Mouse (Mus musculus): Measurements from ENCODE around the gene Hnrnpll. TPM values are rescaled to one million over a fixed set of nuclear protein-coding genes. Genes with fewer than 3 reads are reported as not detected.

The Hnrnpll gene
- polyA plus RNA-seq, 1 experiment from 2014 or later = 65.6 TPM

DNA sequence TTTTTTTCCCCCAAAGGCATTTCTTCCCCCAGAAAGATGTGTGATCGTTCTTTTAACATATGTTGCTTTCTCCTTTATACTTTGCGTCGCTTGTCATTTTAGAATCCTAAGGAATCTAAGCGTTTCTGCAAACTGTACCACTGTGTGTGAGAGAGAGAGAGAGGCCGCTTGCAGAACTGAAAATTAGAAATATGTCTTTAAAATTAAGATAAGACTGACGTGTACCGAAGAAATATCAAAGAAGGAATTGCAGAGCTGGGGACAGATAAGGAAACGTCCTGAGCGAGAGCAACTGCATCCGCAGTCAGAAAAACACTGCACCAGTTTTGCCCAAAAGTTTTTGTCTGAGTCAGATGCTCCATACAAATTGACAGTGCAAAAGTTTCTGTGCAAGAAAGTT lies 1.3 kb upstream of the Hnrnpll start:
- 75% methylated on average over 10 of the region's 10 CpGs for WGBS
- Histone ChIP-seq H3K27me3 (ENCODE audit: control insufficient read depth, insufficient read depth, low read length) (no peaks in the 10 kb centered on the region), H3K36me3 (ENCODE audit: control insufficient read depth, insufficient read depth, low read length) (no peaks in the 10 kb centered on the region), H3K9me3 (ENCODE audit: control insufficient read depth, low read depth, low read length) (no peaks in the 10 kb centered on the region), H3K4me1 (ENCODE audit: control insufficient read depth, insufficient read depth, low read length) (peaks cover 12% of the 10 kb centered on the region; the same call in 1 of the 2 replicates), H3K4me3 (ENCODE audit: low read depth, low read length) (no peak overlapping the region; the same call in 1 of the 2 replicates), H3K4me2 (replicated peaks; ENCODE audit: low read depth, low read length) (no peak overlapping the region), H3K27ac (ENCODE audit: low read length) (no peak overlapping the region), H3K9ac (replicated peaks; ENCODE audit: low read depth, low read length) (no peak overlapping the region)
- no peak for ATAC-seq (ENCODE audit: insufficient number of reproducible peaks, insufficient read depth, low FRiP score, low read depth)

DNA sequence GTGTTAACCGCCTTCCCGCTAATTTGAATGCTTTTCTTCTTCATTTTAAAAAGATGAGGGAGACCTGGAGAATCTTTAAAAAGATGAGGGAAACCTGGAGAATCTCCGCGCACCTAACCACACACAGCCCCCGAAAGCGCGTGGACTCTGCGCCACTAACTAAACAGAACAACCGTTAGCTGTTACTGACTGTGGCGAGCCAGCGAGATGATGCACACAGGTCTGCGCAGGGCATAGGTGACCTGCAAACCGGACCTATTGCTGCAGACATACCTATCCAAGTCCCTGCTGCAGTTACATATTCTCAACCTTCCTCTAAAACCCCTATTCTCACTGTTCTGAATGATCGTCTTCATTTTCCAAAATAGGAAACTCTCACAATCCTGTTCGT lies 481 bp upstream of the Hnrnpll start:
- H3K4me3 ChIP-seq (ENCODE audit: low read depth, low read length) = peak overlapping the region; percentile 97
- H3K27me3 ChIP-seq (ENCODE audit: control insufficient read depth, insufficient read depth, low read length) = no peaks in the 10 kb centered on the region
- H3K4me2 ChIP-seq (replicated peaks; ENCODE audit: low read depth, low read length) = peak overlapping the region; percentile 72
- peak overlapping the region; percentile 100 for H3K27ac ChIP-seq (ENCODE audit: low read length)
- H3K4me1 ChIP-seq (ENCODE audit: control insufficient read depth, insufficient read depth, low read length) = peaks cover 12% of the 10 kb centered on the region; the same call in 1 of the 2 replicates
- H3K9ac ChIP-seq (replicated peaks; ENCODE audit: low read depth, low read length) = peak overlapping the region; percentile 98
- no peak for ATAC-seq (ENCODE audit: insufficient number of reproducible peaks, insufficient read depth, low FRiP score, low read depth)
- no peaks in the 10 kb centered on the region; the same call in 1 of the 2 replicates for H3K36me3 ChIP-seq (ENCODE audit: control insufficient read depth, insufficient read depth, low read length)
- no peaks in the 10 kb centered on the region for H3K9me3 ChIP-seq (ENCODE audit: control insufficient read depth, low read depth, low read length)
- WGBS = 1% methylated on average over 15 of the region's 15 CpGs

DNA sequence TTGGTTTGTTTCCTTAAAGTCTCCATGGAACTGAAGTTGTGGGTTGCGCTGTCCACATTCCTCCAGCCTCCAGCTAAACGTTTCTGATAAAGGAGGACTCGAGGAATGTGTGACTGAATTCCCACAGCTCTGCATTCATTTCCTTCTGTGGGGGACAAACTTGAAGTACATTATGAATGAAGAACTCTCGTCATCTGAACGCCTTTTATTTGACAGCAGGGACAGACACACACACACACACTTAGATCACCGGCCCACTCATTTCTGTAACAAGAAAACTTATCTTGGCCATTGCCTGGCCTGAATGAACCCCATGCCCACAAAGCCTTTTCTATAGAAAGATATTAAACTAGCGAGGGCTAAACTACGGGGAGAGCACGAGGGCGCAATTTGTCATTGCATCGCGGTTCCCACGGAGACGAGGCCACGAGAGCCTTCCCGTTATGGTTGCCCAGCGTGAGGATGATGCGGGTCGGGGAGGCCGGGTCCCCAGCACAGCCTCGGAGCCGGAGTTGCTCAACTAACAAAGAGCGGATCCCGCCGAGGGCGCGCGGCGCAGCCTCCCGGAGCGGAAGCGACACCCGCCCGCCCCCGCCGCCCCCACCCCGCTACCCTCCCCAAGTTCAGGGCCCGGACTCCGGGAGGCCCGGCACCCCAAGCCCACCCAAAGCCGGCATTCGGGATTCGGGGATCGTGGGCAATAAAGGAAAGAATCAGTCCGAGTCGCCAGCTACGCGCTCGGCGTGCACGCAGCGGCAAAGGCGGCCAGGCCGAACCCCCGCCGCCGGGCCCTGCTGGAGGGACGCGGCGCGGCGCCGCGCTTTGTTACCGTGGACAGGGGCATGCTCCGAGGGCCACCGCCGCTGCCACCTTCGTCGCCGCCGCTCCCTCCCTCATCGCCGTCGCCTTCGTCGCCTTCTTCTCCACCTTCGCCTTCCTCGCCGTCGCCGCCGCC lies 1.0 kb downstream of the Hnrnpll start:
- Histone ChIP-seq H3K27me3 (ENCODE audit: control insufficient read depth, insufficient read depth, low read length) (no peaks in the 10 kb centered on the region), H3K9me3 (ENCODE audit: control insufficient read depth, low read depth, low read length) (no peaks in the 10 kb centered on the region), H3K27ac (ENCODE audit: low read length) (peak overlapping the region; percentile 100), H3K4me2 (replicated peaks; ENCODE audit: low read depth, low read length) (peak overlapping the region; percentile 85), H3K36me3 (ENCODE audit: control insufficient read depth, insufficient read depth, low read length) (no peaks in the 10 kb centered on the region; the same call in 1 of the 2 replicates), H3K9ac (replicated peaks; ENCODE audit: low read depth, low read length) (peak overlapping the region; percentile 98), H3K4me3 (ENCODE audit: low read depth, low read length) (peak overlapping the region; percentile 97), H3K4me1 (ENCODE audit: control insufficient read depth, insufficient read depth, low read length) (peaks cover 12% of the 10 kb centered on the region; the same call in 1 of the 2 replicates)
- under 1% methylated on average over 81 of the region's 83 CpGs for WGBS
- ATAC-seq (ENCODE audit: insufficient number of reproducible peaks, insufficient read depth, low FRiP score, low read depth) = no peak

DNA sequence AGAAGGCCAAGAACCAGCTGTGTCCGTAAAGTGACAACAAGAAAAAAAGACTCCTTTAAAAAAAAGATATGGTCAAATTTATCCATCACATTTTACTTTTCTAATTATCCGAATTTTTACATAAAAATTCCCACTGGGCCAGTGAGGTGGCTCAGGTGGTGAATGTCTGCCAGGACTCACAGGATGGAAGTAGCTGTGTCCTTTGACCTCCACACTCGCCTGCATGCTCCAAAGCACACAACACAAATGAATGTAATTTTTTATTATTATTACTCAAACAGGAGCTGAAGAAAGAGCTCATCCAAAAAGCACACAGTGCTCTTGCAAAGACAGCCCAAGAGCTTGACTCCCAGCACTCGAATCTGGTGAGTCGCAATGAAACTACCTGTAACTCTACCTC lies 2.0 kb downstream of the Hnrnpll start:
- Histone ChIP-seq H3K4me2 (replicated peaks; ENCODE audit: low read depth, low read length) (peak overlapping the region; percentile 85), H3K9ac (replicated peaks; ENCODE audit: low read depth, low read length) (peak overlapping the region; percentile 98; the same call in 1 of the 2 replicates), H3K9me3 (ENCODE audit: control insufficient read depth, low read depth, low read length) (no peaks in the 10 kb centered on the region), H3K27ac (ENCODE audit: low read length) (no peak overlapping the region), H3K4me1 (ENCODE audit: control insufficient read depth, insufficient read depth, low read length) (peaks cover 12% of the 10 kb centered on the region; the same call in 1 of the 2 replicates), H3K27me3 (ENCODE audit: control insufficient read depth, insufficient read depth, low read length) (no peaks in the 10 kb centered on the region), H3K4me3 (ENCODE audit: low read depth, low read length) (peak overlapping the region; percentile 97), H3K36me3 (ENCODE audit: control insufficient read depth, insufficient read depth, low read length) (no peaks in the 10 kb centered on the region; the same call in 1 of the 2 replicates)
- 10% methylated on average over 5 of the region's 5 CpGs for WGBS
- no peak for ATAC-seq (ENCODE audit: insufficient number of reproducible peaks, insufficient read depth, low FRiP score, low read depth)

DNA sequence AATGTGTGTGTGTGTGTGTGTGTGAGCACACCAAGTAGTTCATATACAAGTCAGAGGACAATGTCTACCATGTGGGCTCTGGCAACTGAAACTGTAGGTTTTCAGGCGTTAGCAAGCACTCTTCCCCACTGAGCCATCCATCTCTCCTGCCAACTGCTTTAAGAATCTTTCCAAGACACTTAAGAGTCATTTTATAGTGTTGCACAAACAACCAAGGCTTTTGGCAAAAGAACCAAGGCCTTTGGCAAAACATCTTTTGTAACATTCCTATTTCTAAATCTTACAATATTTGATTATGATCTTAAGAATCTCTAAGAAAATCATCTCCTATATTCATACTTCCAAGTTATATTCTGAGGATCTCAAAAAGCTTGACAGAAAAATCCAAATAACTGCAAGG lies 2.4 kb downstream of the Hnrnpll start:
- Histone ChIP-seq H3K27me3 (ENCODE audit: control insufficient read depth, insufficient read depth, low read length) (no peaks in the 10 kb centered on the region), H3K4me3 (ENCODE audit: low read depth, low read length) (peak overlapping the region; percentile 97), H3K4me1 (ENCODE audit: control insufficient read depth, insufficient read depth, low read length) (peaks cover 12% of the 10 kb centered on the region; the same call in 1 of the 2 replicates), H3K9me3 (ENCODE audit: control insufficient read depth, low read depth, low read length) (no peaks in the 10 kb centered on the region), H3K36me3 (ENCODE audit: control insufficient read depth, insufficient read depth, low read length) (no peaks in the 10 kb centered on the region; the same call in 1 of the 2 replicates), H3K9ac (replicated peaks; ENCODE audit: low read depth, low read length) (0 out of 2 replicates have a peak overlapping the region, but pooled peaks have one; percentile 98), H3K4me2 (replicated peaks; ENCODE audit: low read depth, low read length) (peak overlapping the region; percentile 85), H3K27ac (ENCODE audit: low read length) (no peak overlapping the region)
- WGBS = 0% methylated on average over 1 of the region's 1 CpGs
- no peak for ATAC-seq (ENCODE audit: insufficient number of reproducible peaks, insufficient read depth, low FRiP score, low read depth)

DNA sequence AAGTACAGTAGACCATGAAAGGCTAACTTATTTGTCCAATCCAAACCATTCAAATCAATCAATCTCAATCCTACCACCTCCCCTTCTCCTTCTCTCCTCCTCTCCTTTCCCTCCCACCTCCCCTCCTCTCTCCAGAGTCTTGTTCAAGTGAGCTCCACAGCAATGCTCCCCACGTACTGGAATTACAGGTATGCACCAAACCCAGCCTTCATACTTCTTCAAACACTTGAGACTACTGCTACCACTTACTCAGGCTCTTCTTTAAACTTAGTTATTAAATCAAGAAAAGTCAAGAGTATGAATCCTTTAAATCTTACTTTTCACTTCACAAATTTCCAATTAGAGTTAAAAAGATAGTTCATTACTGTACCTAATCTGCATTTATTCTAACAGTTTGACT lies 3.6 kb downstream of the Hnrnpll start:
- no peak overlapping the region for H3K9ac ChIP-seq (replicated peaks; ENCODE audit: low read depth, low read length)
- H3K9me3 ChIP-seq (ENCODE audit: control insufficient read depth, low read depth, low read length) = no peaks in the 10 kb centered on the region
- H3K4me1 ChIP-seq (ENCODE audit: control insufficient read depth, insufficient read depth, low read length) = peaks cover 12% of the 10 kb centered on the region; the same call in 1 of the 2 replicates
- ATAC-seq (ENCODE audit: insufficient number of reproducible peaks, insufficient read depth, low FRiP score, low read depth) = no peak
- no peak overlapping the region for H3K4me2 ChIP-seq (replicated peaks; ENCODE audit: low read depth, low read length)
- no peaks in the 10 kb centered on the region; the same call in 1 of the 2 replicates for H3K36me3 ChIP-seq (ENCODE audit: control insufficient read depth, insufficient read depth, low read length)
- H3K27ac ChIP-seq (ENCODE audit: low read length) = no peak overlapping the region
- H3K4me3 ChIP-seq (ENCODE audit: low read depth, low read length) = no peak overlapping the region
- no peaks in the 10 kb centered on the region for H3K27me3 ChIP-seq (ENCODE audit: control insufficient read depth, insufficient read depth, low read length)
- 25% methylated on average over 1 of the region's 1 CpGs for WGBS

DNA sequence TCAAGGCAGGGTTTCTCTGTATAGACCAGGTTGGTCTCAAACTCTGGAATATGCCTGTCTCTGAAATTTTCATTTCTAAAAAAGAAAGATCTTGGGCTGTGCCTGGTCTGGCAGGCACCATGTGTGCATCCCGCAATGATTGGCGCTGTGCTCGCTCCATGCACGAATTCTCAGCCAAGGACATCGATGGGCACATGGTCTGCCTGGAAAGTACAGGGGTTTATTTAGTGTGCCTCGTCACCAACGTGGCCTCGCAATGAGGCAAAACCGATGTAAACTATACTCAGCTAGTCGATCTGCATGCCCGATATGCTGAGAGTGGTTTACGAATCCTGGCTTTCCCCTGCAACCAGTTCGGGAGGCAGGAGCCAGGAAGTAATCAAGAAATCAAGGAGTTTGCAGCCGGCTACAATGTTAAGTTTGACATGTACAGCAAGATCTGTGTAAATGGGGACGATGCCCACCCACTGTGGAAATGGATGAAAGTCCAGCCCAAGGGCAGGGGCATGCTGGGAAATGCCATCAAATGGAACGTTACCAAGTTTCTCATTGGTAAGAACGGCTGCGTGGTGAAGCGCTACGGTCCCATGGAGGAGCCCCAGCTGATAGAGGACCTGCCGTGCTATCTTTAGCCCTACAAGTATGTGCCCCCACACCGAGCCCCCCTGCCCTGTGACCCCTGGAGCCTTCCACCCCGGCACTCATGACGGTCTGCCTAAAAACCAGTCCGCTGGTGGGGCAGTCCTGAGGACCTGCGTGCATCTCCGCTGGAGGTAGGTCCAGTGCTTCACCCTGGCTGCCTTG lies 8.0 kb downstream of the Hnrnpll start:
- no peak for ATAC-seq (ENCODE audit: insufficient number of reproducible peaks, insufficient read depth, low FRiP score, low read depth)
- H3K36me3 ChIP-seq (ENCODE audit: control insufficient read depth, insufficient read depth, low read length) = peaks cover 32% of the 10 kb centered on the region
- 84% methylated on average over 27 of the region's 27 CpGs for WGBS

DNA sequence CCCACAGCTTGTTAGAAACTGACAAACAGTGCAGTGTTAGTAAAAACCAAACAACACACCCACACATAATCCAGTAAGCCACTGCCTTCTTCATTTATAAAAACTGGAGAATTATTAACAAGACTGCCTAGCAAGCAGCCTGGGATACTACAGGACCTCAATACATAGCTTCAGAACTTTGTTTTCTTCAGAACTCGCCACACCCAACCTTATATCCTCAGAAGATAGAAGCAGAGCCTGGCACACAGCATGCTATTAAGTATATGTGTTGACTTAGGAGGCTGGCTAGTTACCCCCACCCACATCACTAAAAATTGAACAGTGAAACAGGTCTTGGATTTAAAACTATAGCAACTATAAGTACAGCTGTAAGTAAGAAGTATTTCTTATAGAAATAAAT lies 10.5 kb downstream of the Hnrnpll start:
- ATAC-seq (ENCODE audit: insufficient number of reproducible peaks, insufficient read depth, low FRiP score, low read depth) = no peak
- H3K4me1 ChIP-seq (ENCODE audit: control insufficient read depth, insufficient read depth, low read length) = no peaks in the 10 kb centered on the region
- H3K9me3 ChIP-seq (ENCODE audit: control insufficient read depth, low read depth, low read length) = no peaks in the 10 kb centered on the region
- H3K27ac ChIP-seq (ENCODE audit: low read length) = no peak overlapping the region
- WGBS = 72% methylated on average over 1 of the region's 1 CpGs
- H3K4me2 ChIP-seq (replicated peaks; ENCODE audit: low read depth, low read length) = no peak overlapping the region
- H3K4me3 ChIP-seq (ENCODE audit: low read depth, low read length) = no peak overlapping the region
- no peak overlapping the region for H3K9ac ChIP-seq (replicated peaks; ENCODE audit: low read depth, low read length)
- no peaks in the 10 kb centered on the region for H3K27me3 ChIP-seq (ENCODE audit: control insufficient read depth, insufficient read depth, low read length)
- H3K36me3 ChIP-seq (ENCODE audit: control insufficient read depth, insufficient read depth, low read length) = peaks cover 48% of the 10 kb centered on the region

More for the DNA sequence above, 8.0 kb downstream of the Hnrnpll start:
- H3K4me2 ChIP-seq (replicated peaks; ENCODE audit: low read depth, low read length) = no peak overlapping the region
- H3K27ac ChIP-seq (ENCODE audit: low read length) = no peak overlapping the region
- H3K9ac ChIP-seq (replicated peaks; ENCODE audit: low read depth, low read length) = no peak overlapping the region
- no peaks in the 10 kb centered on the region for H3K9me3 ChIP-seq (ENCODE audit: control insufficient read depth, low read depth, low read length)
- H3K27me3 ChIP-seq (ENCODE audit: control insufficient read depth, insufficient read depth, low read length) = no peaks in the 10 kb centered on the region
- no peak overlapping the region for H3K4me3 ChIP-seq (ENCODE audit: low read depth, low read length)
- peaks cover 2% of the 10 kb centered on the region; the same call in 1 of the 2 replicates for H3K4me1 ChIP-seq (ENCODE audit: control insufficient read depth, insufficient read depth, low read length)
